Mouse (Mus musculus) olfactory bulb, adult 2 months (tissue): ENCODE results near the gene Pde6b.

Source experiments
- CTCF ChIP-seq: fragments of 200-500 bp; IDR thresholded peaks from 2 replicates; pipeline ENCODE4 v1.5.1; 2012; ENCODE audit warnings: low read depth, mild to moderate bottlenecking, low read length, moderate library complexity; ENCODE audit not compliant: insufficient read depth
- POLR2A ChIP-seq: fragments of 200-500 bp; IDR thresholded peaks from 2 replicates; pipeline ENCODE4 v1.6.1; 2012; ENCODE audit warnings: mild to moderate bottlenecking, low read depth, low read length, moderate library complexity; ENCODE audit not compliant: insufficient read depth

DNA sequence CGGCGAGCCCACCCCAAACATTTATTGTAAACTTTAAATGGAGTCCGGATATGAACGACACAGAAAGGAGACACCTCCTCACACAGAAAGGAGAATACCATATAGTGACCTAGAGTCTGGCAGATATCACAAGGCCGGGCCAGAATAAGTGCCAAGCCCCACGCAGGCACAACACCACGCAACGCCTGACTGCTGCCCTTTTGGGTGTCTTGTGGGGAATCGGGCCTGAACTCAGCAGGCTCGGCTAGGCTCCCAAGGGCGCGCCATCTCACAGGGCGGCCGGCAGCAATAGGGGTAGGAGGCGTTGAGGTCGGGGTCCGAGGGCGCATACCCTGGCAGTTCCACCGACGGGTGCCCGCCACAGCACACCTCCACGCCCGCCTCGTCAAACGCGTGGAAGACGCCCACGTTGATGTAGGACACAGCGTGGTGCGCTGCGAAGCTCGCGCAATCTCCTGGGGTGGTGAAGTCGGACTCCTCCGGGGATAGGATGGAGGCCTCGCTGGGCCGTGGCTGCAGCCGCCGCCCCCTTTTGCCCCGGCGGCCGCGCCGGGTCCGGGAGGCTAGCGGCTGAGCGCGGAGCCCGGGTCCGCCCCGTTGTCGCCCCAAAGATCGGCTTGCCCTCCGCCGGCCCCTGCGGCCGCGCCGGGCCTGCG lies 21.7 kb upstream of the Pde6b start:
- TF ChIP-seq CTCF, result no peak
- no peak for TF ChIP-seq POLR2A
